In genomic region chr2:161090200-161090599, GRCm38 (mm10) we compare ENCODE assay signal across 11 mouse cellular contexts. TPM values are rescaled to one million over a fixed set of nuclear protein-coding genes. Genes with fewer than 3 reads are reported as not detected.
A peak's percentile ranks its signal among the peaks of the same experiment; 100 is the strongest.
DNase-seq lines count a peak whose midpoint lies in the region; ATAC-seq lines count a peak whose summit lies in the region.
"Had no signal": no experiment of that assay in that cellular context is flagged by ENCODE, and none has a peak within 500 bp of the region (broad histone marks: within the 10 kb centered on the region; RNA-seq: fewer than 3 reads in every experiment).

No protein-coding gene starts in this region.

- WGBS in embryonic facial prominence, embryonic 11.5 days = 69% methylated on average over 3 of the region's 3 CpGs
- 73% methylated on average over 3 of the region's 3 CpGs for WGBS in embryonic facial prominence, embryonic 10.5 days
- 52% methylated on average over 3 of the region's 3 CpGs for WGBS in lung, embryonic 16.5 days

- H3K27ac ChIP-seq in embryonic facial prominence, embryonic 11.5 days (replicated peaks; ENCODE audit: low read depth, low read length) = no peak overlapping the region
- no peak overlapping the region for H3K27ac ChIP-seq in embryonic facial prominence, embryonic 10.5 days (replicated peaks)
- H3K27ac ChIP-seq in lung, embryonic 16.5 days (ENCODE audit: low read length) = no peak overlapping the region
- H3K27ac ChIP-seq: embryonic facial prominence, embryonic 12.5 days; midbrain, embryonic 10.5 days; stomach, embryonic 15.5 days had no signal

- H3K4me2 ChIP-seq in embryonic facial prominence, embryonic 11.5 days (ENCODE audit: low read depth, low read length) = no peak overlapping the region
- no peak overlapping the region for H3K4me2 ChIP-seq in lung, embryonic 16.5 days (ENCODE audit: low read depth, low read length)
- H3K4me2 ChIP-seq: embryonic facial prominence, embryonic 12.5 days; stomach, embryonic 15.5 days had no signal

- H3K27me3 ChIP-seq in embryonic facial prominence, embryonic 11.5 days (ENCODE audit: control insufficient read depth, insufficient read depth, low read length) = no peaks in the 10 kb centered on the region
- H3K27me3 ChIP-seq in embryonic facial prominence, embryonic 10.5 days (replicated peaks; ENCODE audit: low read depth, poor library complexity, severe bottlenecking) = no peaks in the 10 kb centered on the region
- H3K27me3 ChIP-seq in lung, embryonic 16.5 days (ENCODE audit: control insufficient read depth, insufficient read depth, low read depth, low read length) = no peaks in the 10 kb centered on the region
- H3K27me3 ChIP-seq: embryonic facial prominence, embryonic 12.5 days; stomach, embryonic 15.5 days had no signal

- peak; percentile 68 for DNase-seq in embryonic facial prominence, embryonic 11.5 days (ENCODE audit: low spot score)
- DNase-seq in embryonic facial prominence, embryonic 10.5 days (ENCODE audit: low spot score) = no peak
- no peak for DNase-seq in lung, postnatal 14 days
- DNase-seq in retina, postnatal 7 days (ENCODE audit: low read depth, low spot score) = peak; percentile 13
- DNase-seq in spleen, adult 12 weeks (ENCODE audit: low spot score) = no peak
- no peak for DNase-seq in gastrocnemius, postnatal 25 days

- H3K4me3 ChIP-seq in embryonic facial prominence, embryonic 11.5 days (ENCODE audit: low read depth, low read length) = no peak overlapping the region
- no peak overlapping the region for H3K4me3 ChIP-seq in embryonic facial prominence, embryonic 10.5 days
- H3K4me3 ChIP-seq in lung, embryonic 16.5 days (ENCODE audit: low read length) = no peak overlapping the region
- H3K4me3 ChIP-seq: embryonic facial prominence, embryonic 12.5 days; midbrain, embryonic 10.5 days; stomach, embryonic 15.5 days had no signal

- ATAC-seq in embryonic facial prominence, embryonic 11.5 days (replicated peaks; ENCODE audit: insufficient number of reproducible peaks, low FRiP score, low TSS enrichment, low read depth) = no peak
- peak; percentile 49; the same call in 1 of the 2 replicates for ATAC-seq in lung, embryonic 16.5 days (ENCODE audit: low read depth)
- ATAC-seq in granulocyte monocyte progenitor cell, adult 5-6 weeks (replicated peaks; ENCODE audit: poor library complexity, severe bottlenecking) = peak; percentile 87

- no peaks in the 10 kb centered on the region for H3K4me1 ChIP-seq in embryonic facial prominence, embryonic 11.5 days (ENCODE audit: control insufficient read depth, insufficient read depth, low read length)
- H3K4me1 ChIP-seq in embryonic facial prominence, embryonic 10.5 days = no peaks in the 10 kb centered on the region
- H3K4me1 ChIP-seq in lung, embryonic 16.5 days (replicated peaks; ENCODE audit: control insufficient read depth, insufficient read depth, low read length) = peaks cover 7% of the 10 kb centered on the region; the same call in 1 of the 2 replicates
- H3K4me1 ChIP-seq: embryonic facial prominence, embryonic 12.5 days; stomach, embryonic 15.5 days had no signal

- no peaks in the 10 kb centered on the region for H3K9me3 ChIP-seq in embryonic facial prominence, embryonic 11.5 days (replicated peaks; ENCODE audit: control insufficient read depth, low read length)
- H3K9me3 ChIP-seq in embryonic facial prominence, embryonic 10.5 days = no peaks in the 10 kb centered on the region
- H3K9me3 ChIP-seq in lung, embryonic 16.5 days (ENCODE audit: control insufficient read depth, low read length) = no peaks in the 10 kb centered on the region
- H3K9me3 ChIP-seq: embryonic facial prominence, embryonic 12.5 days; midbrain, embryonic 10.5 days; stomach, embryonic 15.5 days had no signal

- no peaks in the 10 kb centered on the region; the same call in 1 of the 2 replicates for H3K36me3 ChIP-seq in embryonic facial prominence, embryonic 11.5 days (replicated peaks; ENCODE audit: control insufficient read depth, insufficient read depth, low read depth, low read length)
- peaks cover 18% of the 10 kb centered on the region for H3K36me3 ChIP-seq in embryonic facial prominence, embryonic 10.5 days (replicated peaks)
- H3K36me3 ChIP-seq in lung, embryonic 16.5 days (ENCODE audit: control insufficient read depth, insufficient read depth, low read length) = no peaks in the 10 kb centered on the region; the same call in 1 of the 2 replicates
- H3K36me3 ChIP-seq: stomach, embryonic 15.5 days had no signal

- H3K9ac ChIP-seq in embryonic facial prominence, embryonic 11.5 days (replicated peaks; ENCODE audit: low read length) = no peak overlapping the region
- no peak overlapping the region for H3K9ac ChIP-seq in lung, embryonic 16.5 days (ENCODE audit: low read length)
- H3K9ac ChIP-seq: embryonic facial prominence, embryonic 12.5 days; stomach, embryonic 15.5 days had no signal

RNA-seq across cellular contexts. Expression of gene Chd6, which starts 18.7 kb away (rescaled TPM):
- 33.3 and 34.0 TPM in 2 replicates for polyA plus RNA-seq in embryonic facial prominence, embryonic 11.5 days (2014; fragmentation: Nextera tagmentation; extraction: Ambion mirVana)
- 31.0 and 34.4 TPM in 2 replicates for polyA plus RNA-seq in embryonic facial prominence, embryonic 10.5 days (2016; fragmentation: Nextera tagmentation; extraction: Ambion mirVana)
- 33.8 and 33.9 TPM in 2 replicates for polyA plus RNA-seq in lung, embryonic 16.5 days (2015; fragmentation: Nextera tagmentation; extraction: Ambion mirVana)
- total RNA-seq in granulocyte monocyte progenitor cell, adult 5-6 weeks (2014; fragmentation: Nextera tagmentation) = 44.7 and 61.1 TPM in 2 replicates
- total RNA-seq in granulocyte monocyte progenitor cell, adult 5-6 weeks (2017) = 29.9 and 31.9 TPM in 2 replicates
- 10 to 100 TPM; 11.5 to 12.2 TPM for total RNA-seq in gastrocnemius, postnatal 25 days (2021)

Comparison
In these comparisons a context has a peak if more than half of its experiments do, and no peak if none do; other contexts are left out.
1. DNase-seq: peak in embryonic facial prominence, embryonic 11.5 days (single experiment) and retina, postnatal 7 days (single experiment); none in embryonic facial prominence, embryonic 10.5 days (single experiment), lung, postnatal 14 days (single experiment), spleen, adult 12 weeks (single experiment) and gastrocnemius, postnatal 25 days (single experiment).